Mouse (Mus musculus) neural tube, embryonic 11.5 days (tissue): ENCODE results near the gene Ctf2. TPM values are rescaled to one million over a fixed set of nuclear protein-coding genes. Genes with fewer than 3 reads are reported as not detected.
A peak's percentile ranks its signal among the peaks of the same experiment; 100 is the strongest.

ENCODE experiments used
- ATAC-seq: fragments of 200-750 bp; cut with Nextera tagmentation; 2 replicates; pipeline ENCODE4 v1.8.0; 2017; ENCODE audit warnings: moderate number of reproducible peaks, mild to moderate bottlenecking, moderate TSS enrichment, moderate library complexity; ENCODE audit not compliant: insufficient read depth, low FRiP score, low TSS enrichment
- DNase-seq: peaks from one replicate; pipeline ENCODE4 v3.0.0-alpha.2; 2015; ENCODE audit warnings: low spot score
- H3K27ac ChIP-seq: fragments of 300-500 bp; sonication (generic); 2 replicates; pipeline ENCODE4 v1.5.1; 2014; ENCODE audit warnings: low read depth, mild to moderate bottlenecking, low read length
- H3K27me3 ChIP-seq: fragments of 300-500 bp; sonication (generic); 2 replicates; pipeline ENCODE4 v1.6.1; 2014; ENCODE audit warnings: mild to moderate bottlenecking, low read length, mixed read lengths; ENCODE audit not compliant: control insufficient read depth, insufficient read depth
- H3K36me3 ChIP-seq: fragments of 300-500 bp; sonication (generic); 2 replicates; pipeline ENCODE4 v1.6.1; 2014; ENCODE audit warnings: mild to moderate bottlenecking, low read length, moderate library complexity, mixed read lengths; ENCODE audit not compliant: control insufficient read depth, insufficient read depth
- H3K4me1 ChIP-seq: fragments of 300-500 bp; sonication (generic); 2 replicates; pipeline ENCODE4 v1.6.1; 2014; ENCODE audit warnings: low read length, mixed read lengths; ENCODE audit not compliant: control insufficient read depth, insufficient read depth
- H3K4me2 ChIP-seq: fragments of 300-500 bp; sonication (generic); 2 replicates; pipeline ENCODE4 v1.6.1; 2014; ENCODE audit warnings: low read depth, mild to moderate bottlenecking, moderate library complexity
- H3K4me3 ChIP-seq: fragments of 300-500 bp; sonication (generic); 2 replicates; pipeline ENCODE4 v1.5.1; 2014; ENCODE audit warnings: low read depth, low read length
- H3K9ac ChIP-seq: fragments of 300-500 bp; sonication (generic); 2 replicates; pipeline ENCODE4 v1.6.1; 2014; ENCODE audit warnings: mild to moderate bottlenecking, low read length
- H3K9me3 ChIP-seq: fragments of 300-500 bp; sonication (generic); 2 replicates; pipeline ENCODE4 v1.6.1; 2016; ENCODE audit warnings: low read length; ENCODE audit not compliant: control insufficient read depth
- WGBS: fragments of 180-500 bp; shearing (Covaris S2); extraction: QIAGEN DNeasy Blood & Tissue Kit; methylation state at CpG from one replicate; pipeline ENCODE4 v1.1.7; 2014; 5-methylcytosine and 5-hydroxymethylcytosine counted together
- polyA plus RNA-seq: library from polyadenylated mRNA; unstranded; fragments of >200 nt; fragmentation: Nextera tagmentation; extraction: Ambion mirVana; gene quantifications from 2 replicates; pipeline ENCODE4 v1.2.1, GENCODE M21; 2014

Gene Ctf2
- polyA plus RNA-seq, 1 experiment from 2014 or later: not detected

DNA sequence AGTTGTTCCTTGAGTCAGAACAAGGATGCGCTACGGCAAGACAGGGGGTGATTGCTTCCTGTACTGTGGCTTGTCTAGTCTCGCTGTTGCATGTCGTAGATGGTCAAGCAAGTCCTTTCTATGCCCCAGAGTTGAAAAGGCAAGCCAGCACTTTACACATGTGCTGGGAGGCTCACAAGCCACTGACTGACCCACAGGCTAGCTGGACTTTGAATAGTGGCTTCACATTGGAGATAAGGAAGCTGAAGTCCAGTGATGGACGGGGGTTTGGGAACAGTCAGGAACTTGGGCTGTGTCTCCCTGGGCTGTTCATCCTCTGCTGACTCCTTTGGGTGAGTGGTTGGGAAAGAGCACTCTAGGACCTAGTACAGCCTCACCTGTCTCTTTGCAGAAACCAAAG lies 19.7 kb upstream of the Ctf2 start:
- Histone ChIP-seq H3K36me3 (peaks cover 31% of the 10 kb centered on the region), H3K27me3 (no peaks in the 10 kb centered on the region), H3K9ac (no peak overlapping the region), H3K4me3 (no peak overlapping the region), H3K4me1 (peaks cover 3% of the 10 kb centered on the region; the same call in 1 of the 2 replicates), H3K27ac (no peak overlapping the region), H3K9me3 (no peaks in the 10 kb centered on the region), H3K4me2 (no peak overlapping the region)
- no peak for DNase-seq
- 93% methylated on average over 5 of the region's 5 CpGs for WGBS
- ATAC-seq: no peak

DNA sequence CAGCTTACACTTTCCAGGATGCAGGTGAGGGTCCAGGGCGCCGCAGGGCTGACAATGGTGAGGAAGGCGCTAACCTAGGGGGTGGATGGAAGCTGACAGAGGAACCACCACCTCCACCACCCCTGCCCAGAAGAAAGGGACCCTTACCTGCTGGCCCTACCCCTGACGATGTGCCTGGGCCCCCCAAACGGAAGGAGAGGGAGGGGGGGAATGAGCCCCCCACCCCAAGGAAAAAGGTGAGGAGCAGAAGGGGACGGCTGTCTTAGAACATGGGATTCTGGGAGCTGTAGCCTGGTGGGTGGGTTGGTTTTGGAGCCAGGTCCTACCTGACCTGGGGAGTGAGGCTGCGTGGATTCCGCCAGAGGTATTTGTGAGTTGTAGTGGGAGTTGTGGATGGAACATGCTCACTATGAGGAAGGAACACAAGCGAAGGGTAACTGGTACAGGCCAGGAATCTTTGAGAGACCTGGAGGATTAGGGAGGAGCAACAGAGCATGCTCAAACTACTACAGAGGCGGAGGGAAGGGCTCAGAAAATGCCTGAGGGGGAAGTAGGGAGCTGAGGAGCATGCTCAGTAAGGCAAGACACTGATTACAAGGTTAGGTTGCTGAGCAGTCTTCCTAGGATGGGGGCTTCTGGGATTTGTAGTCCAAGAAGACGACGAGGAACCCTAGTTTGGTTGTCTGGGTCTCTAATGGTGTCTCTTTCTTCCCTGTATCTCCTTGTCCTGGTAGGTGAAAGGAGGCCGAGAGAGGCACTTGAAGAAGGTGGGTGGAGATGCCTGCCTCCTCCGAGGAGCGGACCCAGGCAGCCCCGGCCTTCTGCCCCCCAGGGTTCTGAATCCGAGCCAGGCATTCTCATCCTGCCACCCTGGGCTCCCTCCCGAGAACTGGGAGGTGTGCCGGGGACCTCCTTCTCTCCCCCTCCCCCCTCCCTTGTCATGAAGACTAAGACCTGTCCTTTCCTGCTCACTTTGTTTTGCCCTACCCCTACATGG lies 18.5 kb upstream of the Ctf2 start:
- Histone ChIP-seq H3K27me3 (no peaks in the 10 kb centered on the region), H3K36me3 (peaks cover 29% of the 10 kb centered on the region), H3K9me3 (no peaks in the 10 kb centered on the region), H3K4me1 (peaks cover 3% of the 10 kb centered on the region; the same call in 1 of the 2 replicates), H3K9ac (no peak overlapping the region), H3K4me3 (no peak overlapping the region), H3K4me2 (no peak overlapping the region), H3K27ac (no peak overlapping the region)
- DNase-seq (no peak), ATAC-seq (no peak)
- WGBS: 92% methylated on average over 19 of the region's 19 CpGs

DNA sequence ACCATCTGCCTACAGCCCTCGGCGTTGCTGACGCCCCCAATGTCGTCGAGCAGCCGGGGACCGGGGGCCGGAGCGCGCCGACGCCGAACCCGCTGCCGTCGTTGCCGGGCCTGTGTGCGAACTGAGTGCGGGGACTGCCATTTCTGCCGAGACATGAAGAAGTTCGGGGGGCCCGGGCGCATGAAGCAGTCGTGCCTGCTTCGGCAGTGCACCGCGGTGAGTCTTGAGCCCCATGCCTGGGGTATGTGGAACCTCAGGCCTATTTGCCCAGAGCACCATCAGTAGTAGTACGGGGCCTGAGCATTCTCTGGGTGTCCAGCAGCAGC lies 16.2 kb upstream of the Ctf2 start:
- H3K4me2 ChIP-seq: no peak overlapping the region
- H3K4me1 ChIP-seq: peaks cover 3% of the 10 kb centered on the region; the same call in 1 of the 2 replicates
- H3K9ac ChIP-seq: no peak overlapping the region
- no peaks in the 10 kb centered on the region for H3K27me3 ChIP-seq
- H3K36me3 ChIP-seq: peaks cover 25% of the 10 kb centered on the region
- no peak overlapping the region for H3K27ac ChIP-seq
- no peak for DNase-seq
- no peak for ATAC-seq
- peak overlapping the region; percentile 91; the same call in 1 of the 2 replicates for H3K4me3 ChIP-seq
- WGBS: 95% methylated on average over 28 of the region's 28 CpGs
- no peaks in the 10 kb centered on the region for H3K9me3 ChIP-seq

DNA sequence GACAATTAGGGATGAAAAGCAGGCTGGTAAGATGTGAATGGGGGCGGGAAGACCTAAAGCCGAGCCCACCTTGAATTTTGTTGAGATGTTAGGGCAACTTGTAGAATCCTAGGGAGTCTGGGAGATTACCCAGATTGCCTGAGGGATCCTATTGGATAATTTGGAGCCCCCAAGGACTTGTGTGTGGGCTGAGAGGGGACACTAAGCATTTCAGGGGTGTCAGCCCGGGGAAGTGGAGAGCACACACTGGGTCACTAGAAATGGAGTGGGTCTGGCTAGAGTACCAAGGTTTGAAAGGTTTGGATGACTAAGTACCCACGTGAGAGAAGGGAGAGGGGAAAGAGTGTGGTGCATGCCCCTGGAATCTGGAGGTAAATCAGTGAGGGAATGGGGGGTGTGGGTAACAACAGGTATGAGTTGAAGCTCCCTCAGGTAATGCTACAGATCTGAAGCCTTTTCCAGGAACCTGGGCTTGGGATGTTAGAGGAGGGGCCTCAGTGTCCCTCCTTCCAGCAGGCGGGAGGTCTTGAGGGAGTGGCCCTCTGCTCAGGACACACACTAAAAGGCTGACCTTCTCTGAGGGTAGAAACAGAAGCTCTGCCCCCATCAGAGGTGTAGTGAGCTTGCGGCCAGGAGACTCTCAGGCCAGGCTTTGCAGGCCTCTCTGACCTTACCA lies 15.7 kb upstream of the Ctf2 start:
- 42% methylated on average over 6 of the region's 6 CpGs for WGBS
- Histone ChIP-seq H3K4me1 (peaks cover 3% of the 10 kb centered on the region; the same call in 1 of the 2 replicates), H3K27ac (no peak overlapping the region), H3K4me2 (peak overlapping the region; percentile 87), H3K4me3 (peak overlapping the region; percentile 91), H3K27me3 (no peaks in the 10 kb centered on the region), H3K9ac (peak overlapping the region; percentile 92), H3K9me3 (no peaks in the 10 kb centered on the region), H3K36me3 (peaks cover 25% of the 10 kb centered on the region)
- DNase-seq (no peak), ATAC-seq (no peak)

DNA sequence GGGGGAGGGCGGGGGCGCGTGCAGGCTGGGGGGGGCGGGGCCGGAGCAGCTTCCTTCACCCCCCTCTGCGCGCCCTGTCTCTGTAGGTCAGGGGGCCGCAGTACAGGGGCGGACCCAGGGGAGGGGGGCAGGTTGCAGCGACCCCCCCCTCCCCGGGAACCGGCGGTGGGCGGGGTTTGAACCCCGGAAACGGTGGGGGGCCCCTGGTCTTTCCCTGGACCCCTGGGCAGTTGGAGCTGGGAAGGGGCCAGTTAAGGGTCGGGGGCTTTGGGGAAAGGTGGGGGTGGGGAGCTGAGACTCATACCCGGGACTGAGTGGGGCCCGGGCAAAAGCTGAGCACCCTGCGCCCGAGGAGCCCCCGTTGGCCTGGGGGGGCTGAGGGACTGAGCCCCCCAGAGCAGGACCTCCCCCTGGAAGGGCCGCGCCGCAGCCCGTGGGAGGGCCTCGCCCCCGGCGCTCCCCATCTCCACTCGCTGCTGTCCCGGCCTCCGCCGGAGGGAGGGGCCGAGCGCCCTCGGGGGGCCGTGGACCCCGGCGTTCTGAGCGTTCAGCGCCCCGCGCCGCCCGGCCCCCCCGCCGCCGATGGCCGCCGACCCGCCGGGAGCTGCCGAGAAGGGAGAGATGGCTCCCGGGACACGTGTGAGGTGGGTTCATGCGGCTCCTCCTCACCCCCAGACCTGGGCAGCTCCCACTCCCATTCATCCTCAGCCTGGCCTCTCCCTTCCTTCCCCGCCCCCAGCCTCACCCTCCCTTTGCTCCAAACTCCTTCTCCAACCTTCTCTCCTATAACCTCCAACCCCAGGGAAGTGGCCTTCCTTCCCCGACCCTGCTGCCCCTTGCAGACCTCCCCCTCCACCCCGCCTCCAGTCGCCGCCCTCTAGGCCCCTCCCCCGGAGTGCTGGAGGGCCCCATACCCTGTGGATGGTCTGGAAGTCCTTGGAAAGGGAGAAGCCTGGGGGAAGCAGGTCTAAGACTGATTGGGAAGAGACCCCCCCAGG lies 14.8 kb upstream of the Ctf2 start:
- Histone ChIP-seq H3K4me2 (peak overlapping the region; percentile 87), H3K36me3 (peaks cover 20% of the 10 kb centered on the region), H3K4me1 (peaks cover 3% of the 10 kb centered on the region; the same call in 1 of the 2 replicates), H3K27me3 (no peaks in the 10 kb centered on the region), H3K9me3 (no peaks in the 10 kb centered on the region), H3K27ac (peak overlapping the region; percentile 89), H3K4me3 (peak overlapping the region; percentile 91), H3K9ac (peak overlapping the region; percentile 92)
- WGBS: under 1% methylated on average over 48 of the region's 62 CpGs
- ATAC-seq (peak; percentile 20; the same call in 1 of the 2 replicates), DNase-seq (peak; percentile 62)

DNA sequence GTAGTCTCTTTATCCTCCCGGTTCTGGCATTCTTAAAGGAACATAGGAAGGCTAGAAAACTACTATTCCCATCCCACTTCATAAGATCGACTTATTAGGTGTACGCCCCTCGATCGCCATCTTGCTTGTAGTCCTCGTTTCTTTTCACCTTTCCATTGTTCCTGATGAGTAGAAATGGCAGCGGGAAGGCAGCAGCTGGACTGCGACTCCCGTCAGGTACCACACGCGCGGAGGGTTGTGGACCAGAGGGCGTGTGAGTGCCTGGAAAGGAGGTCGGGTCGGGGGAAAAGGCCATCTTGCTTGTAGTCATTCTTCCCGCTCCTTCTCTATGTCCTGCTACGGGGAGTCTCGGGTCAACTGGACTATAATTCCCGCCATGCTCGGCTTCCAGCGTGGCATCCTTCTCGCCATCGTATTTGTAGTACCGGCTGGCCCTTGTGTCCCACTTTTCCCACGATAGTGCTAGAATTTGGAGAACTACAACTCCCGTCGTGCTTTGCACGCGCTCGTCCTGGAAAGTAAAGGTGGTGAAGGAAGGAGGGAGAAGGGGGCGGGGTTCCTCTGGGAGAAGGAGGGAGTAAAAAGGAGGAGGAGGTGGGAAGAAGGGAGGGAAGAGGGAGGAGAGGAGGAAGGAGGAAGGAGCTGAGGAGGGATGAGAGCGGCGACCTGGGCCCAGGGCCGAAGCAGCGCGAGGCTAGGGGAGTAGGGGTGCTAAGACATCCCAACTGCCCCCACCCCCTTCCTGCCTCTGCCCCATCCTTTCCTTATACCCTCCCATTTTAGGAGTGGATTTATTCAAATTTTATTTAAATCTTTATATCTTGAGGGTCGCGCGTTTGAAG lies 13.9 kb upstream of the Ctf2 start:
- peak; percentile 82 for ATAC-seq
- Histone ChIP-seq H3K27me3 (no peaks in the 10 kb centered on the region), H3K4me1 (peaks cover 3% of the 10 kb centered on the region; the same call in 1 of the 2 replicates), H3K9me3 (no peaks in the 10 kb centered on the region), H3K27ac (peak overlapping the region; percentile 89), H3K36me3 (peaks cover 16% of the 10 kb centered on the region), H3K4me3 (peak overlapping the region; percentile 91), H3K4me2 (peak overlapping the region; percentile 87), H3K9ac (peak overlapping the region; percentile 92)
- peak; percentile 95 for DNase-seq
- under 1% methylated on average over 36 of the region's 39 CpGs for WGBS

DNA sequence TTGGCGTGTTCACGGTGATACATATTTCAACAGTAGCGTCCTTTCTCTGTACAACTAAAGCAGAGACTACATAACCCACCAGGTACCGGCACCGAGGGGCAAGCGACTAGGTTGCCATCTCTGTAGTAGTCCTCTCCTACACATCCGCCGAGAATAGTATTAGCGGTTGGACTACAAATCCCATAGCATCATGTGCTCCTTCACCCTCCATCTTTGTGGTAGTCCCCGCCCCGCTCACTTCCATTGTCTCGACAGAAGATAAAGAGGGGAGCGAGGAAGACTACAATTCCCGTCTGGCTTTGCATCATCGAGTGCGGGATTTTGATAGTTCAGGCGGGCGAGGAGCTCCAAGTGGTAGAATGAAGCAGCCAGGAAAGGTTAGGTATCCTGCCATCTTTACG lies 13.3 kb upstream of the Ctf2 start:
- Histone ChIP-seq H3K27me3 (no peaks in the 10 kb centered on the region), H3K4me2 (peak overlapping the region; percentile 87), H3K9ac (peak overlapping the region; percentile 92), H3K27ac (peak overlapping the region; percentile 89), H3K36me3 (peaks cover 12% of the 10 kb centered on the region), H3K4me3 (peak overlapping the region; percentile 91), H3K9me3 (no peaks in the 10 kb centered on the region), H3K4me1 (peaks cover 3% of the 10 kb centered on the region; the same call in 1 of the 2 replicates)
- WGBS: under 1% methylated on average over 19 of the region's 19 CpGs
- ATAC-seq (peak; percentile 87), DNase-seq (peak; percentile 94)
